Mouse (Mus musculus): Measurements from ENCODE around the gene Tbcd. TPM values are rescaled to one million over a fixed set of nuclear protein-coding genes. Genes with fewer than 3 reads are reported as not detected.

Tbcd gene
- 33.7 TPM for polyA plus RNA-seq (2017; shearing (Covaris generic))

DNA sequence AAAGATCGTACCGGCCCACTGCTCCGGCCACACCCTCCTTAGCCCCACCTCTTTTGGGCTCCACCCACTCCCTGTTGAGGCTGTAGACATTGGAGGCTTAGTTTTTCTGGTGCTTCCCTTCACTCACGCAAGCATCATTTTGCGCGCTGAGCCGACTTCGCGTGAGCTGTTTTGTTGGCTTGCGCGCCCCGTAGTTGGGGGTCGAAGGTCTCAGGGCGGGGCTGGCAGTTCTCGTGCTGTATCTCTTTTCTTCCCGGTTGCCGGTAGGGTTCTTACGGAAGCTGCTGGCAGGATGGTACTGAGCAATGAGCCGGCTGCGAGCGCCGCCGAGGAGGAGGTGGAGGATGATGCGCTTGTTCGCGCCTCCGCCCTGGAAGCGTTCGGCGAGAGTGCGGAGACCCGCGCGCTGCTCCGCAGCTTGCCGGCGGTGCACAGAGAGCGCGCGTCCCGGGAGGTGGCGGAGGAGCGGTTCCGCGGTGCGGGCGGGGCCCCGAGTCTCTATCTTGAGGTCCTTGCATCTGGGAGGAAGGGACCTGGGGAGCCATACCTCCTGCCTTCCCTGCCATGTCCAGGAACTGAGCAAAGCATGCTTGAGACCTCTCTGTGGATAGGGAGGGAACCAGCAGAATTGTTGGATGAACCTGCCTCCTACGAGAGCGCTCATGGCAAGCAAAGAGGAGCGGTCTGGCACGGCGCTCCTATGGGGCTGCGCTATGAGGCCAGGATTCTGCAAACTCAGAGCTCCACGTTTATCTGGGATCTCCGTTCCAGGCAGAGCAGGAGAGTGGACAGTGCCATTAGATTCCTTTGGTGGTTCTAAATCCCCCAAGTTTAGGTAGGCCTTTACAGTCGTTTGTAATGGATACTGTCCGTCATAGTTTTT lies at the start of gene Tbcd:
Tbcd (plus strand) TSS at position 197 of the 883 bp plus-strand sequence.

DNA sequence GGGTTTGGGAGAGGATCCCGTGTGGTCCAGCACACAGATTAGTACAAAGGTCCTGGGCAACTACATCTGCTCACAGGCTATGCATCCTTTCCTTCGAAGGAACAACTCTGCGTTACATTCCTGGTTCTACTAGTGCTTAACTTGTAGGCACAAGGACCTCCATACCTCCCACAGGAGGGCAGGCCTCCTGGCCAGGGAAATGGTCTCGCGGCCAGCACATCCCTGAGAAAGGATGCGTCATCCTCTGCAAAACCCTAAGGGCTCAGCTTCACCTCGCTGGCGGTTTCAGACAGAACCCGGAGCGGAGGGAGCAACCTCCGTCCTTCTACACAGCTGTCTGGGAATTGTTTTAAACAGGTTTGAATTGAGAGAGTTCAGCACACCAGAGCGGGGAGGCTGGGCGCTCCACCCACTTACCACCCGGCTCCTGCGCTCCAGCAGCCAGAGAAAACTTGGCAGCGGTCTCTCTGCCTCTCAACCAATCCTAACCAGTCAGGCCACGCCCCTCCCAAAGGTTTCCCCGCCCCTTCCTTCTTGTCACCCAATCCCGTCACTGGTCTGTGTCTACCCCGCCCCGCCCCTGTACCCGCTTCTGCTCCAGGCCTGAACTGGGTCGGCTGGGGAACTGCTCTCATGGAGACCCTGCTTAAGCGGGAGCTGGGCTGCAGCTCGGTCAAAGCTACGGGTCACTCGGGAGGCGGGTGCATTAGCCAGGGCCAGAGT lies 30.8 kb upstream of the Tbcd start, which contains the start of gene Fn3krp:
Fn3krp (plus strand) TSS at position 572 of the 723 bp plus-strand sequence.

GRCm38 (mm10) chr11:121434156-121435155 lies 17.3 kb upstream of the Tbcd start, which contains the start of gene Fn3k:
Fn3k (plus strand) TSS chr11:121434913.

DNA sequence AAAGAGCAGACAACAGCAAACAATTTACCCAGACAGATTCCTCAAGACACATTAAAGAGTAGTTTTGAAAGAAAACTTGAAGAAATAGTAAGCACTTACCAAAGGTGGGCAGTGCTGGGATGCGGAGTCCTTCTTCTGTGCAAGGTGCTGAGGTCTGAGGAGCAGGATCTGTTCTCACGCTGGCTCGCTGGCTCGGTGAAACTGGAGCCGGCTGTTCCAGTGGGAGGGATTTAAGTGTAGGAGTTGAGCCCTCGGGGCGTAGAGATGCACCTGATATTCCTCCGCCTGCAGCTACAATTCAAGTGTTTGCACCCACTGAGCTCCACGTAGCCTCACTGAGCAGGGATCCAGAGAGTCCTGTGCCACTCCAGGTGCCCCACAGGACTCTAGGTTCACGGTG lies 67.4 kb downstream of the Tbcd start, which contains the start of gene Zfp750:
Zfp750 (minus strand) TSS at position 203 of the 400 bp plus-strand sequence.

Other genes with a start within 250 kb of the Tbcd start
- gene Hexdc, start 247.5 kb upstream of the Tbcd start, polyA plus RNA-seq (2017; shearing (Covaris generic)), result 1.5 TPM
- gene Ogfod3, start 247.2 kb upstream of the Tbcd start, polyA plus RNA-seq (2017; shearing (Covaris generic)), result 21.6 TPM
- 78.1 TPM for gene Cybc1, start 222.6 kb upstream of the Tbcd start, polyA plus RNA-seq (2017; shearing (Covaris generic))
- gene Narf, start 214.7 kb upstream of the Tbcd start, polyA plus RNA-seq (2017; shearing (Covaris generic)), result 27.8 TPM
- 16.6 TPM for gene Foxk2, start 192.0 kb upstream of the Tbcd start, polyA plus RNA-seq (2017; shearing (Covaris generic))
- 83.7 TPM for gene Wdr45b, start 97.5 kb upstream of the Tbcd start, polyA plus RNA-seq (2017; shearing (Covaris generic))
- not detected for gene Rab40b, start 63.7 kb upstream of the Tbcd start, polyA plus RNA-seq (2017; shearing (Covaris generic))
- 0.24 TPM for gene Fn3krp, start 30.5 kb upstream of the Tbcd start, polyA plus RNA-seq (2017; shearing (Covaris generic))
- not detected for gene Fn3k, start 17.0 kb upstream of the Tbcd start, polyA plus RNA-seq (2017; shearing (Covaris generic))
- gene Zfp750, start 67.4 kb downstream of the Tbcd start, polyA plus RNA-seq (2017; shearing (Covaris generic)), result 0.27 TPM
- gene B3gntl1, start 221.2 kb downstream of the Tbcd start, polyA plus RNA-seq (2017; shearing (Covaris generic)), result 8.0 TPM
- gene Metrnl, start 249.6 kb downstream of the Tbcd start, polyA plus RNA-seq (2017; shearing (Covaris generic)), result 22.9 TPM

Measured in effector memory CD4-positive, alpha-beta T cell, adult 7 months (primary cell).